ENCODE assay signal across 9 mouse cellular contexts in genomic region chr10:89708720-89709119, GRCm38 (mm10). TPM values are rescaled to one million over a fixed set of nuclear protein-coding genes. Genes with fewer than 3 reads are reported as not detected.
A peak's percentile ranks its signal among the peaks of the same experiment; 100 is the strongest.
DNase-seq lines count a peak whose midpoint lies in the region; ATAC-seq and TF ChIP-seq lines count a peak whose summit lies in the region.
"Had no signal": no experiment of that assay in that cellular context is flagged by ENCODE, and none has a peak within 500 bp of the region (broad histone marks: within the 10 kb centered on the region; RNA-seq: fewer than 3 reads in every experiment).

No protein-coding gene starts in this region.

- ATAC-seq in heart, embryonic 13.5 days (ENCODE audit: extremely low read depth, insufficient number of reproducible peaks, low FRiP score, low TSS enrichment) = no peak
- peak; percentile 20 for ATAC-seq in CD4-positive, CD25-positive, alpha-beta regulatory T cell, adult 4 months
- no peak for ATAC-seq in limb, embryonic 15.5 days (ENCODE audit: insufficient number of reproducible peaks, low FRiP score, low TSS enrichment, low read depth)

- H3K36me3 ChIP-seq in heart, embryonic 13.5 days = peaks cover 31% of the 10 kb centered on the region
- H3K36me3 ChIP-seq in embryonic facial prominence, embryonic 10.5 days (replicated peaks) = peaks cover 33% of the 10 kb centered on the region
- peaks cover 21% of the 10 kb centered on the region for H3K36me3 ChIP-seq in limb, embryonic 15.5 days
- peaks cover 6% of the 10 kb centered on the region for H3K36me3 ChIP-seq in thymus, adult 2 months (ENCODE audit: control insufficient read depth, insufficient read depth, low read length)

- no peaks in the 10 kb centered on the region for H3K27me3 ChIP-seq in heart, embryonic 13.5 days (replicated peaks)
- no peaks in the 10 kb centered on the region for H3K27me3 ChIP-seq in embryonic facial prominence, embryonic 10.5 days (replicated peaks; ENCODE audit: low read depth, poor library complexity, severe bottlenecking)
- no peaks in the 10 kb centered on the region for H3K27me3 ChIP-seq in limb, embryonic 15.5 days
- H3K27me3 ChIP-seq in thymus, adult 2 months (ENCODE audit: control insufficient read depth, insufficient read depth, low read length) = no peaks in the 10 kb centered on the region

- intact Hi-C loops in heart, postnatal 25 days (cut with DNase I) = no loop called here

- TF ChIP-seq CTCF in thymus, adult 2 months (IDR thresholded peaks at IDR 0.05; ENCODE audit: borderline replicate concordance, control insufficient read depth, extremely low read depth, insufficient read depth, low read length, poor library complexity) = no peak

- H3K9ac ChIP-seq in heart, embryonic 13.5 days = no peak overlapping the region
- H3K9ac ChIP-seq in limb, embryonic 15.5 days = no peak overlapping the region

- H3K9me3 ChIP-seq in heart, embryonic 13.5 days = peaks cover 5% of the 10 kb centered on the region; the same call in 1 of the 2 replicates
- H3K9me3 ChIP-seq in embryonic facial prominence, embryonic 10.5 days = no peaks in the 10 kb centered on the region
- H3K9me3 ChIP-seq in limb, embryonic 15.5 days = no peaks in the 10 kb centered on the region

- no peak overlapping the region for H3K27ac ChIP-seq in heart, embryonic 13.5 days (replicated peaks)
- H3K27ac ChIP-seq in embryonic facial prominence, embryonic 10.5 days (replicated peaks) = no peak overlapping the region
- H3K27ac ChIP-seq in limb, embryonic 15.5 days = 0 out of 2 replicates have a peak overlapping the region, but pooled peaks have one; percentile 22
- H3K27ac ChIP-seq in thymus, adult 2 months (ENCODE audit: control insufficient read depth, insufficient read depth, low read length) = no peak overlapping the region

- no peaks in the 10 kb centered on the region for H3K4me1 ChIP-seq in heart, embryonic 13.5 days
- peaks cover 7% of the 10 kb centered on the region for H3K4me1 ChIP-seq in embryonic facial prominence, embryonic 10.5 days
- H3K4me1 ChIP-seq in limb, embryonic 15.5 days = peaks cover 4% of the 10 kb centered on the region; the same call in 1 of the 2 replicates
- peaks cover 3% of the 10 kb centered on the region; the same call in 1 of the 2 replicates for H3K4me1 ChIP-seq in thymus, adult 2 months (replicated peaks; ENCODE audit: control insufficient read depth, insufficient read depth, low read length)

- DNase-seq in heart, postnatal 25 days (ENCODE audit: low spot score) = no peak
- DNase-seq in embryonic facial prominence, embryonic 10.5 days (ENCODE audit: low spot score) = peak; percentile 42
- DNase-seq in left cerebral cortex, adult 9 months (ENCODE audit: low spot score in 2 of 2) = no peak
- no peak for DNase-seq in thymus, adult 2 months
- DNase-seq in right cerebral cortex, postnatal 4 days = no peak
- DNase-seq: cerebellum, postnatal 14 days had no signal

- WGBS in heart, embryonic 13.5 days = 31% methylated on average over 10 of the region's 10 CpGs
- WGBS in embryonic facial prominence, embryonic 10.5 days = 29% methylated on average over 10 of the region's 10 CpGs
- WGBS in limb, embryonic 15.5 days = 21% methylated on average over 10 of the region's 10 CpGs
- WGBS in thymus, adult 2 months = 44% methylated on average over 10 of the region's 10 CpGs

- H3K4me2 ChIP-seq in heart, embryonic 13.5 days = peak overlapping the region; percentile 61
- H3K4me2 ChIP-seq in limb, embryonic 15.5 days = peak overlapping the region; percentile 27

- TF ChIP-seq POLR2A in thymus, adult 2 months (IDR thresholded peaks at IDR 0.05; ENCODE audit: control insufficient read depth, extremely low read depth, insufficient read depth, low read length, poor library complexity) = no peak

- H3K4me3 ChIP-seq in heart, embryonic 13.5 days = peak overlapping the region; percentile 35
- peak overlapping the region; percentile 29; the same call in 1 of the 2 replicates for H3K4me3 ChIP-seq in embryonic facial prominence, embryonic 10.5 days
- no peak overlapping the region; the same call in 1 of the 2 replicates for H3K4me3 ChIP-seq in limb, embryonic 15.5 days
- no peak overlapping the region for H3K4me3 ChIP-seq in thymus, adult 2 months (ENCODE audit: control insufficient read depth, insufficient read depth, low read length)

RNA-seq across cellular contexts. Expression of gene Scyl2, which starts 22.6 kb away (rescaled TPM):
- 4.1 and 5.4 TPM in 2 replicates for polyA plus RNA-seq in heart, embryonic 13.5 days (2015; fragmentation: Nextera tagmentation; extraction: Ambion mirVana)
- 10 to 100 TPM; 14.9 to 16.3 TPM for total RNA-seq in heart, postnatal 25 days (2021)
- polyA plus RNA-seq in CD4-positive, CD25-positive, alpha-beta regulatory T cell, adult 4 months (2017; shearing (Covaris generic)) = 1 to 10 TPM; 9.1 to 9.8 TPM
- polyA plus RNA-seq in embryonic facial prominence, embryonic 10.5 days (2016; fragmentation: Nextera tagmentation; extraction: Ambion mirVana) = 9.8 and 10.5 TPM in 2 replicates
- polyA plus RNA-seq in limb, embryonic 15.5 days (2015; fragmentation: Nextera tagmentation; extraction: Ambion mirVana) = 6.0 and 7.4 TPM in 2 replicates
- 20.6 and 23.1 TPM in 2 replicates for polyA plus RNA-seq in thymus, adult 2 months (2012; rRNA removed)

RNA-seq across cellular contexts. Expression of gene Actr6, which starts 23.4 kb away (rescaled TPM):
- polyA plus RNA-seq in heart, embryonic 13.5 days (2015; fragmentation: Nextera tagmentation; extraction: Ambion mirVana) = 21.5 and 25.4 TPM in 2 replicates
- 10 to 100 TPM; 11.5 to 12.2 TPM for total RNA-seq in heart, postnatal 25 days (2021)
- 10 to 100 TPM; 35.5 to 51.3 TPM for polyA plus RNA-seq in CD4-positive, CD25-positive, alpha-beta regulatory T cell, adult 4 months (2017; shearing (Covaris generic))
- polyA plus RNA-seq in embryonic facial prominence, embryonic 10.5 days (2016; fragmentation: Nextera tagmentation; extraction: Ambion mirVana) = 35.7 and 36.3 TPM in 2 replicates
- polyA plus RNA-seq in limb, embryonic 15.5 days (2015; fragmentation: Nextera tagmentation; extraction: Ambion mirVana) = 27.7 and 33.3 TPM in 2 replicates
- 2.6 and 2.7 TPM in 2 replicates for polyA plus RNA-seq in thymus, adult 2 months (2012; rRNA removed)

RNA-seq across cellular contexts. Expression of gene Uhrf1bp1l, which starts 36.1 kb away (rescaled TPM):
- polyA plus RNA-seq in heart, embryonic 13.5 days (2015; fragmentation: Nextera tagmentation; extraction: Ambion mirVana) = 14.2 and 17.0 TPM in 2 replicates
- total RNA-seq in heart, postnatal 25 days (2021) = 10 to 100 TPM; 23.0 to 25.0 TPM
- 10 to 100 TPM; 20.9 to 22.3 TPM for polyA plus RNA-seq in CD4-positive, CD25-positive, alpha-beta regulatory T cell, adult 4 months (2017; shearing (Covaris generic))
- polyA plus RNA-seq in embryonic facial prominence, embryonic 10.5 days (2016; fragmentation: Nextera tagmentation; extraction: Ambion mirVana) = 30.1 and 33.0 TPM in 2 replicates
- polyA plus RNA-seq in limb, embryonic 15.5 days (2015; fragmentation: Nextera tagmentation; extraction: Ambion mirVana) = 19.7 and 19.9 TPM in 2 replicates
- 20.4 and 20.7 TPM in 2 replicates for polyA plus RNA-seq in thymus, adult 2 months (2012; rRNA removed)

Comparison
In these comparisons a context has a peak if more than half of its experiments do, and no peak if none do; other contexts are left out.
1. H3K4me3 ChIP-seq: peak in heart, embryonic 13.5 days (single experiment) and embryonic facial prominence, embryonic 10.5 days (single experiment); none in limb, embryonic 15.5 days (single experiment) and thymus, adult 2 months (single experiment).